Mouse (Mus musculus) heart, embryonic 10.5 days (tissue): ENCODE data around the gene Klrb1f. TPM values are rescaled to one million over a fixed set of nuclear protein-coding genes. Genes with fewer than 3 reads are reported as not detected.

Experiments used
- DNase-seq: peaks from one replicate; pipeline ENCODE4 v3.0.0-alpha.2; 2017; ENCODE audit warnings: low spot score
- H3K27ac ChIP-seq: fragments of 300-500 bp; sonication (generic); 2 replicates; pipeline ENCODE4 v1.5.1; 2016; ENCODE audit warnings: mild to moderate bottlenecking
- H3K27me3 ChIP-seq: fragments of 300-500 bp; sonication (generic); 2 replicates; pipeline ENCODE4 v1.6.1; 2016; ENCODE audit warnings: mild to moderate bottlenecking; ENCODE audit not compliant: poor library complexity, insufficient read depth, severe bottlenecking
- H3K36me3 ChIP-seq: fragments of 300-500 bp; sonication (generic); 2 replicates; pipeline ENCODE4 v1.6.1; 2016; ENCODE audit warnings: mild to moderate bottlenecking, moderate library complexity
- H3K4me1 ChIP-seq: fragments of 300-500 bp; sonication (generic); 2 replicates; pipeline ENCODE4 v1.6.1; 2016; ENCODE audit warnings: mild to moderate bottlenecking
- H3K4me3 ChIP-seq: fragments of 300-500 bp; sonication (generic); 2 replicates; pipeline ENCODE4 v1.5.1; 2016; ENCODE audit warnings: mild to moderate bottlenecking, moderate library complexity
- H3K9me3 ChIP-seq: fragments of 300-500 bp; sonication (generic); 2 replicates; pipeline ENCODE4 v1.6.1; 2016; ENCODE audit warnings: mild to moderate bottlenecking, moderate library complexity
- WGBS: fragments of 180-500 bp; shearing (Covaris S2); methylation state at CpG from one replicate; pipeline ENCODE4 v1.1.7; 2016; 5-methylcytosine and 5-hydroxymethylcytosine counted together
- polyA plus RNA-seq: library from polyadenylated mRNA; unstranded; fragments of >200 nt; fragmentation: Nextera tagmentation; extraction: Ambion mirVana; gene quantifications from 2 replicates; pipeline ENCODE4 v1.2.1, GENCODE M21; 2016

Gene Klrb1f
- polyA plus RNA-seq, 1 experiment from 2014 or later: not detected

- Histone ChIP-seq H3K4me3 (no peak overlapping the region), H3K36me3 (no peaks in the 10 kb centered on the region), H3K4me1 (no peaks in the 10 kb centered on the region), H3K27ac (no peak overlapping the region), H3K9me3 (no peaks in the 10 kb centered on the region), H3K27me3 (no peaks in the 10 kb centered on the region)
- 74% methylated on average over 4 of the region's 4 CpGs for WGBS
- DNase-seq: no peak
These were observed 57.3 kb downstream of the Klrb1f start for GRCm38 (mm10) chr6:129102858-129103555.

Other genes starting within 250 kb of the Klrb1f start
- gene Gm44511, start 219.6 kb upstream of the Klrb1f start, polyA plus RNA-seq: not detected in 2 replicates
- not detected in 2 replicates for gene Klrb1b, start 219.6 kb upstream of the Klrb1f start, polyA plus RNA-seq
- not detected in 2 replicates for gene Clec2i, start 158.3 kb upstream of the Klrb1f start, polyA plus RNA-seq
- gene BC035044, start 154.8 kb upstream of the Klrb1f start, polyA plus RNA-seq: 0.49 and 0.70 TPM in 2 replicates
- not detected in 2 replicates for gene Clec2g, start 111.5 kb upstream of the Klrb1f start, polyA plus RNA-seq
- not detected in 2 replicates for gene Clec2e, start 55.0 kb downstream of the Klrb1f start, polyA plus RNA-seq
- not detected in 2 replicates for gene Clec2d, start 134.7 kb downstream of the Klrb1f start, polyA plus RNA-seq
- 0.12 and 0.25 TPM in 2 replicates for gene Cd69, start 229.5 kb downstream of the Klrb1f start, polyA plus RNA-seq